Mouse (Mus musculus) NIH3T3 (cell line): ENCODE measurements at regions not wholly inside any gene's neighbourhood (a gene's known extent, or its start where the extent isn't known, plus 50 kb on each side); places are given as distances from the start of the nearest gene placed in this dataset.
"Not testable (repeated sequence)": the region's sequence is repeated elsewhere in the genome, so short reads cannot be mapped to it uniquely, and the experiment has no call there.

ENCODE experiments used
- DNase-seq: peaks from one replicate; pipeline ENCODE4 v3.0.0-alpha.2; 2012; ENCODE audit warnings: low read depth

DNA sequence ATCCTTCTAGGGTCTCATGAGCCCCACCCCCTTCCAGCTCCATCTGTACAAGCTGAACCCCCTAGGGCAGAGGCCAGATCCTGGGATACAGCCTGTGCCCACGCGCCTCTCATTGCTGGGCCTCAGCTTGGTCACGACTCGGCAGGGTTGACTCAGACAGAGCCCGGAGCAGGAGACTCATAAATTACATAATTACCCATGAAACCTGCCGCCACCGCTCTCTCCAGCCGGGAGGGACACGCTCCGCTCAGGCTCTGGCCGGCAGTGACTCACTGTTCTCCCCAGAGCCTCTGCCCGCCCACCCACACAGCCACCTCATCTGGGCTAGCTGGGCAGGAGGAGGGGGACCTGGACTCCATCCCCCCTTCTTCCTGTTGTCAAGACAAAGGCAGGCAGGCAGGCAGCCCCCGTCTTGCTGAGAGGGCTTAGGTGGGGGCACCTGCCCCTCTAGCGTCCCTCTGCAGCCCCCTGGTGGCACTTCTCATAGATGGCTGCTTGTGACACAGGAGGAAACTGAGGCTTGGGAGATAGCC, 149.6 kb upstream of the Rtl1 start:
- DNase-seq = peak; percentile 89

DNA sequence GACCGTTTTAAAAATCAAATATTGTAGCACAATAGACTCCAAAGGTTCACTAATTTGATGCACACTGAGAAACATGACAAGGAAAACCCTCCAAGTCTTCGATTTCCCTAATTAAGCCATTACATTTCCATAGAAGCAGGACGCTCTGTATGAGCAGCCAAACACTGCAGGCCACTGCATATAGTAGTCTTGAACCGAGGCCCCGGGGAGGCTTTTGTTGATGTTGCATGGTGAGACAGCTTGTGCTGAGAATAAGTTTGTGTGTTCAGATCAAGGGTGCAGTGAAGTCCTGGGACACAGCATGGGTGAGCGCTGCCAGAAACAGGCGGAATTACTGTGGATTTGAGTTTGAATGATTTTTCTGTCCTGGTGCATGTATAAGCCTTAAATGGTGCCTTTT, 154.9 kb upstream of the Rtl1 start:
- DNase-seq = no peak

- DNase-seq = peak; percentile 67
Measured at GRCm38 (mm10) chr12:109764293-109764692, 164.2 kb upstream of the Rtl1 start.

DNA sequence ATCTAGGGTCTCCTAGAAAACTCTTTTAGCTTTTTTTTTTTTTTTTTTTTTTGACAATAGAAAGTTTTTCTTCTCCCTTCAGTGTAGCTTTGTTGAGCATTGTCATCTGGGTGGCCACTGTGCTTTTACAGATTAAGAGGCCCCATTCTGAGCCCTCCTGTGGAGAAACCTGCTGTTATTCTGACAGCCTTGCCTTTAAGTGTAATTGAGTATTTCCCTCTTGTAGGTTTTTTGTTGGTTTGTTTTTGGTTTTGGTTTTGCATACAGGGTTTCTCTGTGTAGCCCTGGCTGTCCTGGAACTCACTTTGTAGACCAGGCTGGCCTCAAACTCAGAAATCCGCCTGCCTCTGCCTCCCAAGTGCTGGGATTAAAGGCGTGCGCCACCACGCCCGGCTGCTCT, 166.5 kb upstream of the Rtl1 start:
- not testable (repeated sequence) for DNase-seq

DNA sequence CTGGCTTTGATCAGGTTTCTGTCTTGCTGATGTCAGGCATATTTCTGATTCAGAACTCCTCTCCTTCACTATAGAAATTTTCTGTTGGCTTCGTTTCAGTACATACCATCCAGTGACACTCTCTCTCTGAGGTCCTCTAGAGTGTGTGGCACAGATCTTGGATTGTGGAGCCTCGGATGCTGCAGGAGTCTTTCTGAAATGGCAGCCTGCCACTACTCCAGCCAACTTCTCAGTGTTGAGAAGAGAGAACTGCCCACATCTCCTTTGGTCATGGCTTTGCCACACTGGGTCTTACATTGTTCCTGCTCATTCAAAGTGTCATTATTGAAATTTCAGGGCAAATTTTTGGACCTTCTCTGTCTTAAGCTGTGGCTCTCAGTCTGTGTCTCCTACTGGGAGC, 172.4 kb upstream of the Rtl1 start:
- DNase-seq = no peak

- DNase-seq = no peak
Measured at GRCm38 (mm10) chr12:109773909-109774313, 173.8 kb upstream of the Rtl1 start.

GRCm38 (mm10) chr12:109798846-109799245, 198.7 kb upstream of the Rtl1 start:
- peak; percentile 87 for DNase-seq

DNA sequence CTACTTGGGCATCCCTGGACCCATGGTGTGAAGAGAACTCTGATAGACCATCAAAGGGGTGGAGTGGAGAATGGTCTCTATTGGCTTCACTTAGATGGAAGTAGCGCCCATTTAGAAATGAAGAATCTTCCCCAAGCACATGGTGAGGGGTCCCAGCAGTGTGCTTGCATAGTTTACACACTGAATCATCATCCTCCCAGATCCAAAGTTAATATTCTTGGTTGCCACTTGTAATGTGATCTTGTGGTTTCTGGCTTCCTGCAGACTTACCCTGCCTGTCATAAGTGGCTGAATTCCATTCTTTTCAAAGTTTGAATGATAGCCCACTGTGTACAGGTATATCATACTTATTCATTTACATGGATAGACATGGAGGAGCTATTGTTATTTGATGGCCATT, 199.3 kb upstream of the Rtl1 start:
- DNase-seq = peak; percentile 65

- no peak for DNase-seq
Measured at GRCm38 (mm10) chr12:109827241-109827915, 227.2 kb upstream of the Rtl1 start.

DNA sequence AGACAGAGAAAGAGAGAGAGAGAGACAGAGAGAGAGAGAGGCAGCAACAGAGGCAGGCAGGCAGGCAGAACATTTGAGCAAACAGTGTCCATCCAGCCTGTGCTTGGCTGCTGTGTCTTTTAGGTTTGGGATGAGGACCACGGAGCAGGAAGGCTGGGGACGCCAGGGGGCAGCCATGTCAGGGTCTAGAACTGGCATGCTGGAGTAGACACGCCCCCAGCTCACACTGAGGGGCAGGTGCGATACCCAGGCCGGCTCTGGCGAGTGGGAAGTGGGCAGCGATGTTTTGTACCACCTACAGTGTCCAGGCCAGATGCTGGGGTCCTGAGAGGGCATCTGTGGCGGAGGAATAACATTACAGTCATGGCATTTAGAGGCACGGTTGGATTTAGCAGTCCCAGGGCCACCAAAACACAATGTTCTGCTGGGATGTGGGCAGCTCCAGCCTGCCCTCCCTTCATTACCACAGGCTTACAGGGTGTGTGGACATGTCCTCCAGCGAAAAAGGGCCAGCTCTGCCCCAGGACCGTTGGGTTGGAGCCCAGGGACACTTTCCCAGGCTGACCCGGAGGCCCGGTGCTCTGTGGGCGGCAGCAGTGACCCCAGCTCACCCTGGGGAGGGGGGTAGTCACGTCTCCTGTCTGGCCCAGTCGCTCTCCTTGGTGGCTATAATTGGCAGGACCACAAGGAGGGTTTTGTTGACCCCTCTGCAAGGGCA, 230.3 kb upstream of the Rtl1 start:
- DNase-seq = peak; percentile 61

DNA sequence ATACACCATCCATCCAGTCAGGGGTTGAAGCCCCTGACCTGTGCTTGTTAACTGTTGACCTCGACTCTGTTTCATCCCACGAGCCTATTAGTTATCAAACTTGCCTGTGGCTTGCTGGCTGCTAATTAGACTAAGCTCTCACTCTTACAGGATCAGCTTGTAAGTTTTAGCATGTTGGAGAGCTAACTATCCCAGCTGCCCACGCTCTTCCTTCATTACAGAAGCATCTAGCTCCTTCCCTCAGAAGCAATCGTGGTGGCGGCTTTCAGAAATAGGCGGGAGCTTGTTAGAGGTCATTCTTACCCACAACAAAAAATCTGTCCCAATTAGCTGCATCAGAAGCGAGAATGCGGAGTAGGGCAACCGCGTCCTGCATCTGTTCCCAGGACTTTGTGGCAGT, 232.8 kb upstream of the Rtl1 start:
- no peak for DNase-seq

DNA sequence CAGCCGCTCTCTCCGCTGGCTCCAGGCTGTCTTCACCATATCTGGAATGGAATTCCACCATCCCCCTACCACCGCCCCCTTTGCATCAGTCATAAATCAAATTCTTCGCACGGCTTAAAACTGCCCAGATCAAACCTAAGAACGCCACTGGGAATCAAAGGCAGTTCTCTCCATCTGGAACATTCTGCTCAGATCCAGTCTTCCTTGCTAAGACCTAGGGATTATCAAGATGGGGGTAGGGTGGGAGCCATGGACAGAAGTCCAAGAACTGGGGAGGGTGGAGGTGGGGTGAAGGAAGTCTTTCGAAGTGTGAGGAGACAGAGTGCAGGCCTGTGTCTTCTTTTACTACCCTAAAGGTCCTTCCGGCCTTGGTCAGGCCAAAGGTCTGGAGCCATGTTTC, 236.4 kb upstream of the Rtl1 start:
- DNase-seq = no peak

DNA sequence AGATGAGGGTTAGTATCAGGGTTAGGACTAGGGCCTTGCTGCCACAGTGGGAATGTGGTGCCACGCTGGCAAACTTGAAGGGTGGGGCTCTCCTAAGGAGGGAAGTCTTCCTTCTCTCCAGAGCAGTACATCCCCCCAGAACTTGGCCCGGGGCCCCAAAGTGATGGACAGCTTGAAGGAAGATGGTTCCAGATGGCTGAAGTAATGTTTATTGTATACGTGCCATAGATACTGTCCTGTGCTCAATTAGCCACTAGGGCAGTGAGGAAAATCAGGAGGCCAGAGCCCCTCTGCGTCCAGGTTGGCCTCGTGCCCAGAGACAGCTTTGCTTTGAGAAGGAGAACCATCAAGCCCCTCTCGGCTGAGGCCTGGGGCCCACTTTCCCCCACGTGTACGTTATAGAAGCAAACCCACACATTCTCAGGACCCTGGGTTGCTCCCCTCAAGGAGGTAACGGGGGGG, 239.0 kb upstream of the Rtl1 start:
- peak; percentile 51 for DNase-seq

GRCm38 (mm10) chr12:109839946-109840524, 239.9 kb upstream of the Rtl1 start:
- DNase-seq = peak; percentile 74

DNA sequence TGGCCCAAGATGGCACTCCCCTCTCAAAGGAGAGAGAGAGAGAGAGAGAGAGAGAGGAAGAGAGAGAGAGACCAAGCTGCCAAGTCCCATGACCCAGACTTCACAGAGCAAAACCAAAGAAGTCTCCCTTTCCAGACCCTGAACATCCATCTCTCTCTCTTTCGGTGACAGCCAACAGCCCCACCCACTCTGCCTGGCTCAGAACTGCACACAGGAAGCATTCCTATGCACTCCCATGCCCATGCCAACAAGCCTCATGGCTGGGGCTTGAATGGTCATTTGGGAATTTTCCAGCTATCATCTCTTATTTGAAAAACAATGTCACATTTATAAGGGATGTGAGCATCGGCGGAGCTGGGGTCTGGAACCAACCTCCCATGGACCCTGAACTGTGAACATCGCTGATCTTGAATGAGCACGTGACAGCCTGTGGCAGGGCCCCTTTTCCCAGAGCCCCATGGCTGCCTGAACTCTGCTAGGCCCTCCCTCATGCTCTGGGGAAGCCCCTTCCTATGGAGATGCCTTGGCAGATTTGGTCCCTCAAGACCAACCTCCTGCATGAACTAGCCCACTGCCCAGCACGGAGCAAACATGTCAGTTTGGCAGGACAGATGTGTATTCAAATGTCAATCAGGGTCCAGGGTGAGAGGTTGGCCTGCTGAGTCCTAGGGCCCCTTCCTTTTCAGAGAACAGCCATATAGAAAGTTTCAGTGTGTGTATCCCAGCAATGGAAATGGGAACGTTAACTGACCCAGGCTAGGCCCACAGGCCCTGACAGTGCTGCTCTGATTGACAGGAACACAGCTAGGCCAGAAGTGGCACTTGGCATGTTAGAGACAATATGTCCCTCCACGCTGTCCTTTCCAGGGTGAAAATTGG, 244.8 kb upstream of the Rtl1 start:
- peak; percentile 55 for DNase-seq

GRCm38 (mm10) chr12:109845602-109845906, 245.4 kb upstream of the Rtl1 start:
- DNase-seq = peak; percentile 63

DNA sequence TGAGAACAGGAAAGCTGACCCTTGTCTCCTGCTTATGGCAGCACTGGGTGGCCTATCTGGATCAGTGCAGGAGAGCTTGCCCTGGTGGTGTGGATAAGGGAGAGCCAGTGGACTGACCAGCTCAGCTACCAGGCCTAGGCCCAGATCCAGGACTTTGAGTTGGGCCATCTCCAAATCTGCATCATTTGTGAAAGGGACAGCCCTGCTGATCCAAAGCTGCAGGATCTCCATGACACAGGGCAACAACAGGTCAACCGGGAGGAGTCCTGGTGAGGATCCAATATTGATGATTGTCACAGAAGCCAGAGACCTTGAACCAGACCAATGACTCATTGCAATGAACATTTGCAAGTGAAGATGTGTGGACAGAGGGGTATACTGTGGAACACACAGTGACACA, 256.2 kb upstream of the Rtl1 start:
- peak; percentile 60 for DNase-seq

GRCm38 (mm10) chr12:109857705-109858104, 257.6 kb upstream of the Rtl1 start:
- no peak for DNase-seq

DNA sequence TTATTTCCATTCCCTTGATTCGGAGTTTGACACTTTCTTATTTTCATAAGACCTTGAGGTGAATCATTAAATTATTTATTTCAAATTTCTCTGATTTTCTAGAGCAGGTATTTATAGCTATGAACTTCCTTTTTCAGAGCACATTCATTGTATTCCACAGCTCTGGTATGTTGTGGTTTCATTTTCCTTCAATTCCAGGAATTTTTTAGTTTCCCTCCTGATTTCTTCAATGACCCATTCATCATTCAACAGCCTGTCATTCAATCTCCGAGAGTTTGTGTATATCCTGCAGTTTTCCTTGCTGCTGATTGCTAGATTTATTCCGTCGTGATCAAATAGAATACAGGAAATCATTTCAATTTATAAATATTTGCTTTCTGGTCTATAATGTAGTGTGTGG, 264.7 kb upstream of the Rtl1 start:
- DNase-seq = peak; percentile 39

GRCm38 (mm10) chr12:109871021-109871420, 270.9 kb upstream of the Rtl1 start:
- no peak for DNase-seq

DNA sequence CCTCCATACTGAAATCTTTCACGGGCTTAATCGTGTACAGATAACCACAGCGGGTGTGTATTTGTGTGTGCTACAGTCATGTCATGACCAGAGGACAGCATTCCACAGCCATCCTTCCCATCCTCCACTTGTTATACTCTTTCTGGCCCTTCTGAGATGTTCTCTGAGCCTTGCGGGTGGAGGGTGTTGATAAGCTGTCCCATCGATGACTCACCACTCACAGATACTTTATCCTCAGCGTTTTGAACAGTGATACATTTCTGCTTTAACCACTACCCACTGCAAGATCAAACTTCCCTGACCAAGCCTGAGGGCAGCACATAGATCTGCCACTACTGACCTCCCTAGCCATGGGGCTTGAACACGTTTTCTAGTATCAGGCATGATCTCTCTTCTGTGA, 274.3 kb upstream of the Rtl1 start:
- DNase-seq = peak; percentile 57

GRCm38 (mm10) chr12:109881108-109881507, 281.0 kb upstream of the Rtl1 start:
- DNase-seq = no peak
